Mouse (Mus musculus) liver, embryonic 16.5 days (tissue): Measurements from ENCODE around the gene Phyhipl. TPM values are rescaled to one million over a fixed set of nuclear protein-coding genes. Genes with fewer than 3 reads are reported as not detected.

ENCODE experiments used
- ATAC-seq: fragments of 200-750 bp; cut with Nextera tagmentation; 2 replicates; pipeline ENCODE4 v1.8.0; 2017; ENCODE audit warnings: low read depth, mild to moderate bottlenecking, moderate number of reproducible peaks, moderate library complexity
- H3K27ac ChIP-seq: fragments of 300-500 bp; sonication (generic); 2 replicates; pipeline ENCODE4 v1.5.1; 2014; ENCODE audit warnings: mild to moderate bottlenecking, low read length
- H3K27me3 ChIP-seq: fragments of 300-500 bp; sonication (generic); 2 replicates; pipeline ENCODE4 v1.6.1; 2014; ENCODE audit warnings: low read depth, low read length, mixed read lengths; ENCODE audit not compliant: control insufficient read depth, insufficient read depth
- H3K36me3 ChIP-seq: fragments of 300-500 bp; sonication (generic); 2 replicates; pipeline ENCODE4 v1.6.1; 2014; ENCODE audit warnings: mild to moderate bottlenecking; ENCODE audit not compliant: control insufficient read depth, insufficient read depth
- H3K4me1 ChIP-seq: fragments of 300-500 bp; sonication (generic); 2 replicates; pipeline ENCODE4 v1.6.1; 2014; ENCODE audit warnings: low read depth, low read length, mixed read lengths; ENCODE audit not compliant: control insufficient read depth
- H3K4me2 ChIP-seq: fragments of 300-500 bp; sonication (generic); 2 replicates; pipeline ENCODE4 v1.6.1; 2014; ENCODE audit warnings: low read depth, low read length, mixed read lengths
- H3K4me3 ChIP-seq: fragments of 300-500 bp; sonication (generic); 2 replicates; pipeline ENCODE4 v1.5.1; 2014; ENCODE audit warnings: low read depth, mild to moderate bottlenecking, low read length
- H3K9ac ChIP-seq: fragments of 300-500 bp; sonication (generic); 2 replicates; pipeline ENCODE4 v1.6.1; 2014; ENCODE audit warnings: low read depth, low read length
- H3K9me3 ChIP-seq: fragments of 300-500 bp; sonication (generic); replicated peaks from 2 replicates; pipeline ENCODE4 v1.6.1; 2016; ENCODE audit warnings: low read length; ENCODE audit not compliant: control insufficient read depth
- WGBS: fragments of 180-500 bp; shearing (Covaris S2); extraction: QIAGEN DNeasy Blood & Tissue Kit; methylation state at CpG from one replicate; pipeline ENCODE4 v1.1.7; 2014; ENCODE audit not compliant: insufficient replicate concordance; 5-methylcytosine and 5-hydroxymethylcytosine counted together
- polyA plus RNA-seq: library from polyadenylated mRNA; unstranded; fragments of >200 nt; fragmentation: Nextera tagmentation; extraction: Ambion mirVana; gene quantifications from 2 replicates; pipeline ENCODE4 v1.2.1, GENCODE M21; 2015

Phyhipl gene
- 0.07 and 0.09 TPM in 2 replicates for polyA plus RNA-seq

DNA sequence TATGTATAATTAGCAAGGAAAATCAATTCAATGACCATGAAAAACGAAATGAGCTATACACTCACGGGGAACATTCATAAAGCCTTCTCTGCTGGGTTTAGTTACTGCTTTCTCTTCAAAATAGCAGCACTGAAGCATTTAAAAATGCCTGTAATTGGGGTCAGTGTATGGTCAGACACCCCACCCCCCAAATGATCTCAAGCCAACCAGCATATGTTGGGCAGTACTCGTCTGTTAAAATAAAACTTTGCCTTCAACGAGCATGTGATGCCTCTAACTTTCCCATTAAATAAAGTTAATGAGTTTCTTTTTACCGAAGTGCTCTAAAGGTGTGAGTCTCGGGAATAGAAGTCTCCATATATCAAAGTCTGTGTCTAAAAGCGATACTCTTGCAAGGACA lies at the start of gene Phyhipl:
Gene Phyhipl, minus strand, starts transcription at position 138 of the 400 bp plus-strand sequence.
- H3K9ac ChIP-seq, result no peak within 1 kb of the TSS
- H3K4me2 ChIP-seq, result no peak within 1 kb of the TSS
- no peak for ATAC-seq
- 54% methylated on average over 7 of the region's 7 CpGs for WGBS
- H3K27me3 ChIP-seq, result no peaks in the 10 kb centered on the region
- H3K4me1 ChIP-seq, result no peaks in the 10 kb centered on the region
- H3K36me3 ChIP-seq, result no peaks in the 10 kb centered on the region
- no peak within 1 kb of the TSS for H3K27ac ChIP-seq
- no peaks in the 10 kb centered on the region for H3K9me3 ChIP-seq
- H3K4me3 ChIP-seq, result no peak within 1 kb of the TSS

- no peak overlapping the region for H3K9ac ChIP-seq
- no peaks in the 10 kb centered on the region for H3K4me1 ChIP-seq
- no peaks in the 10 kb centered on the region for H3K9me3 ChIP-seq
- no peak overlapping the region for H3K4me3 ChIP-seq
- ATAC-seq, result no peak
- H3K27me3 ChIP-seq, result no peaks in the 10 kb centered on the region
- WGBS, result 47% methylated on average over 6 of the region's 6 CpGs
- H3K27ac ChIP-seq, result no peak overlapping the region
- H3K36me3 ChIP-seq, result no peaks in the 10 kb centered on the region
- no peak overlapping the region for H3K4me2 ChIP-seq
Observed at GRCm38 (mm10) chr10:70703211-70703610, 47.4 kb upstream of the Phyhipl start.

GRCm38 (mm10) chr10:70699581-70699980 lies 43.8 kb upstream of the Phyhipl start:
- no peak overlapping the region for H3K9ac ChIP-seq
- WGBS, result 63% methylated on average over 7 of the region's 7 CpGs
- H3K36me3 ChIP-seq, result no peaks in the 10 kb centered on the region
- no peaks in the 10 kb centered on the region for H3K27me3 ChIP-seq
- no peaks in the 10 kb centered on the region for H3K9me3 ChIP-seq
- no peak overlapping the region for H3K4me2 ChIP-seq
- ATAC-seq, result no peak
- no peak overlapping the region for H3K27ac ChIP-seq
- no peak overlapping the region for H3K4me3 ChIP-seq
- no peaks in the 10 kb centered on the region for H3K4me1 ChIP-seq

GRCm38 (mm10) chr10:70698014-70698413 lies 42.2 kb upstream of the Phyhipl start:
- no peak overlapping the region for H3K9ac ChIP-seq
- H3K9me3 ChIP-seq, result no peaks in the 10 kb centered on the region
- no peaks in the 10 kb centered on the region for H3K36me3 ChIP-seq
- H3K27me3 ChIP-seq, result no peaks in the 10 kb centered on the region
- no peak overlapping the region for H3K4me2 ChIP-seq
- 61% methylated on average over 3 of the region's 3 CpGs for WGBS
- ATAC-seq, result no peak
- no peak overlapping the region for H3K4me3 ChIP-seq
- H3K4me1 ChIP-seq, result no peaks in the 10 kb centered on the region
- H3K27ac ChIP-seq, result no peak overlapping the region

- 68% methylated on average over 29 of the region's 29 CpGs for WGBS
- Histone ChIP-seq H3K4me3 (no peak overlapping the region), H3K27ac (no peak overlapping the region), H3K27me3 (no peaks in the 10 kb centered on the region), H3K36me3 (no peaks in the 10 kb centered on the region), H3K9me3 (no peaks in the 10 kb centered on the region), H3K4me2 (no peak overlapping the region), H3K9ac (no peak overlapping the region), H3K4me1 (no peaks in the 10 kb centered on the region)
- no peak for ATAC-seq
Observed at GRCm38 (mm10) chr10:70696748-70697585, 41.2 kb upstream of the Phyhipl start.

DNA sequence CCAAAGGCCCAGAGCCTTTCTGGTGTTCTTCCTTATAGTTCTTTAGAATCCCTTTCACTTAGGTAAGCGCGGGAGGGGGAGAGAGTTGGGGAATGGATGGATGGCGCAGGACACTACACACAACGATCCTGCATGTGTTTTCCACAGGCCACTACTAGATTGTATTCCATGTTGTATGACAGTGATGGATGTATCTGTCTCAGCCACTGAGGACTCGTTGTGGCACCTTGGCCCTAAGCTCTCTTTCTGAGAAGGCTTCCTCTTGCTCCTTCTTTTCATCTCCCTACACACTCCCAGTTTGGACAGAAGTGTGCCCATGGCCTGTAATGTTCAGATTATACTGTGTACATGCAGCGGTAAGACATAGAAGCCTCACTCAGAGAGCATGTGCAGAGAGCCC lies 33.6 kb upstream of the Phyhipl start:
- Histone ChIP-seq H3K9me3 (no peaks in the 10 kb centered on the region), H3K36me3 (no peaks in the 10 kb centered on the region), H3K27ac (no peak overlapping the region), H3K4me2 (no peak overlapping the region), H3K9ac (no peak overlapping the region), H3K4me1 (no peaks in the 10 kb centered on the region), H3K27me3 (no peaks in the 10 kb centered on the region), H3K4me3 (no peak overlapping the region)
- ATAC-seq, result no peak
- 71% methylated on average over 6 of the region's 6 CpGs for WGBS

GRCm38 (mm10) chr10:70688881-70689280 lies 33.1 kb upstream of the Phyhipl start:
- no peak for ATAC-seq
- Histone ChIP-seq H3K9ac (no peak overlapping the region), H3K27me3 (no peaks in the 10 kb centered on the region), H3K27ac (no peak overlapping the region), H3K9me3 (no peaks in the 10 kb centered on the region), H3K4me1 (no peaks in the 10 kb centered on the region), H3K4me2 (no peak overlapping the region), H3K36me3 (no peaks in the 10 kb centered on the region), H3K4me3 (no peak overlapping the region)
- 63% methylated on average over 8 of the region's 8 CpGs for WGBS

- Histone ChIP-seq H3K9ac (no peak overlapping the region), H3K4me3 (no peak overlapping the region), H3K36me3 (no peaks in the 10 kb centered on the region), H3K27me3 (no peaks in the 10 kb centered on the region), H3K4me2 (no peak overlapping the region), H3K9me3 (no peaks in the 10 kb centered on the region), H3K27ac (no peak overlapping the region), H3K4me1 (no peaks in the 10 kb centered on the region)
- 59% methylated on average over 11 of the region's 11 CpGs for WGBS
- ATAC-seq, result no peak
Observed at GRCm38 (mm10) chr10:70686941-70687703, 31.4 kb upstream of the Phyhipl start.

GRCm38 (mm10) chr10:70686505-70686904 lies 30.7 kb upstream of the Phyhipl start:
- Histone ChIP-seq H3K9ac (no peak overlapping the region), H3K4me2 (no peak overlapping the region), H3K27ac (no peak overlapping the region), H3K27me3 (no peaks in the 10 kb centered on the region), H3K9me3 (no peaks in the 10 kb centered on the region), H3K4me1 (no peaks in the 10 kb centered on the region), H3K36me3 (no peaks in the 10 kb centered on the region), H3K4me3 (no peak overlapping the region)
- WGBS, result 20% methylated on average over 3 of the region's 3 CpGs
- ATAC-seq, result no peak
